Mouse (Mus musculus): ENCODE data around the gene Vmn1r83. TPM values are rescaled to one million over a fixed set of nuclear protein-coding genes. Genes with fewer than 3 reads are reported as not detected.

Gene Vmn1r83
- not detected for polyA plus RNA-seq (2014; fragmentation: Illumina TruSeq; extraction: RNeasy Lipid Tissue Mini Kit (QIAGEN cat#74804); ENCODE audit: low read depth, low replicate concordance)

DNA sequence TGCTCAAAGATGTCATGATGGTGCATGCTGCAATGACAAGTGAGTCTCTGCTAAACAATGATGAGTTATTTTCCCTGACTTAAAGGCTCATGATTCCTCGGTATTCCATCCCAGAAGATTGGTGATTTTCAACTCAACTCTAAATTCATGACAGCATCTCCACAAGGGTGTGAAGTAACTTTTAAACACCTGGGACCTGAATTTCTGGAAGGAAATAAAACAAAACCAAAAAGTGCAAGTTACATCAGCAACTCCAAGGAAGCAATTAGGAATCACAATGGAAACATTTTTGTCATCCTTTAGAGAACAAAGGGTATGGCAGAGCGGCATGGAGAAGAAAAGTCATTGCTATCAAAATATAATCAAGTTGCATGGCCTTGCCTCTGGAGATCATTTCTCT, at the start of gene Vmn1r83:
TSS of gene Vmn1r83 (minus strand) at position 101 of the 400 bp plus-strand sequence.

GRCm38 (mm10) chr7:12369173-12369572, 39.9 kb upstream of the Vmn1r83 start, which contains the start of gene Vmn1r84:
Vmn1r84 (minus strand) TSS chr7:12369273.

DNA sequence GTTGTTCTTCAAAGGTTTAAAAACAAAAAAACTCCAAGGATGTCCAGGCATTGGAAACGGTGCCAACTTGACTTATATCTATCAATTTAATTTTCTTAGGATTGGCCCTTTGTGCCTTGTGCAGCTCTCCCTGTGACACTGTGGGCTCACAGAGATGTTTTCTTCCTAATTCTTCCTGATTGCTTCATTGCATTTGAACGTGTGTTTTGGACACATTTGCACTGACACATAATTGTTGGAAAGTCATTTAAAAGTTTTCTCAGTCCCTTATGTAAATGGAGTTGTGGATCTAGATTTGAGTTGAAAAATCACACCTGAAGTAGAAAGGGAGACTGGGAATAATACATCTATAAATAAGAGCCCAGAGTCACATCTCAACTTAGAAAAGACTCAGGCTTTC, 29.2 kb downstream of the Vmn1r83 start, which contains the start of gene Vmn1r82:
TSS of gene Vmn1r82 (plus strand) at position 301 of the 400 bp plus-strand sequence.

Other genes starting within 250 kb of the Vmn1r83 start
- gene Vmn1r78, start 179.2 kb downstream of the Vmn1r83 start, polyA plus RNA-seq (2014; fragmentation: Illumina TruSeq; extraction: RNeasy Lipid Tissue Mini Kit (QIAGEN cat#74804); ENCODE audit: low read depth, low replicate concordance), result not detected
- gene Vmn1r79, start 158.2 kb downstream of the Vmn1r83 start, polyA plus RNA-seq (2014; fragmentation: Illumina TruSeq; extraction: RNeasy Lipid Tissue Mini Kit (QIAGEN cat#74804); ENCODE audit: low read depth, low replicate concordance), result not detected
- not detected for gene Vmn1r80, start 140.2 kb downstream of the Vmn1r83 start, polyA plus RNA-seq (2014; fragmentation: Illumina TruSeq; extraction: RNeasy Lipid Tissue Mini Kit (QIAGEN cat#74804); ENCODE audit: low read depth, low replicate concordance)
- not detected for gene Vmn1r81, start 61.2 kb downstream of the Vmn1r83 start, polyA plus RNA-seq (2014; fragmentation: Illumina TruSeq; extraction: RNeasy Lipid Tissue Mini Kit (QIAGEN cat#74804); ENCODE audit: low read depth, low replicate concordance)
- gene Vmn1r82, start 29.1 kb downstream of the Vmn1r83 start, polyA plus RNA-seq (2014; fragmentation: Illumina TruSeq; extraction: RNeasy Lipid Tissue Mini Kit (QIAGEN cat#74804); ENCODE audit: low read depth, low replicate concordance), result not detected
- gene Vmn1r84, start 39.8 kb upstream of the Vmn1r83 start, polyA plus RNA-seq (2014; fragmentation: Illumina TruSeq; extraction: RNeasy Lipid Tissue Mini Kit (QIAGEN cat#74804); ENCODE audit: low read depth, low replicate concordance), result not detected
- gene Zfp551, start 93.3 kb upstream of the Vmn1r83 start, polyA plus RNA-seq (2014; fragmentation: Illumina TruSeq; extraction: RNeasy Lipid Tissue Mini Kit (QIAGEN cat#74804); ENCODE audit: low read depth, low replicate concordance), result 1.7 TPM
- gene Zfp606, start 148.8 kb upstream of the Vmn1r83 start, polyA plus RNA-seq (2014; fragmentation: Illumina TruSeq; extraction: RNeasy Lipid Tissue Mini Kit (QIAGEN cat#74804); ENCODE audit: low read depth, low replicate concordance), result 11.2 TPM
- gene 2900092C05Rik, start 183.0 kb upstream of the Vmn1r83 start, polyA plus RNA-seq (2014; fragmentation: Illumina TruSeq; extraction: RNeasy Lipid Tissue Mini Kit (QIAGEN cat#74804); ENCODE audit: low read depth, low replicate concordance), result not detected

Measured in liver, adult 10 weeks (tissue).